Mouse (Mus musculus): ENCODE data around the gene Gm10491. TPM values are rescaled to one million over a fixed set of nuclear protein-coding genes. Genes with fewer than 3 reads are reported as not detected.

Gm10491 gene
- total RNA-seq, 2 experiments from 2014 or later = not detected

- DNase-seq (ENCODE audit: low spot score in 2 of 2) = peak; percentile 88 to 91
- intact Hi-C loops (cut with DNase I) = loop anchor here (2.0 kb wide), 1 partner anchor 20 kb away; the partner anchor contains the start of gene Pim2
These were observed 8.5 kb downstream of the Gm10491 start, which contains the start of the genes Pqbp1 and Timm17b for GRCm38 (mm10) chrX:7898880-7899874. Pqbp1 (minus strand) TSS chrX:7899269. Timm17b (plus strand) TSS chrX:7899357.

- intact Hi-C loops (cut with DNase I) = loop anchor here (2.0 kb wide), 1 partner anchor 19 kb away; the partner anchor contains the start of gene Pim2
- no peak for DNase-seq (ENCODE audit: low spot score in 2 of 2)
These were observed 9.4 kb downstream of the Gm10491 start for GRCm38 (mm10) chrX:7898211-7898610.

- DNase-seq (ENCODE audit: low spot score in 2 of 2) = peak; percentile 71 to 83
- intact Hi-C loops (cut with DNase I) = no loop called here
These were observed 23.6 kb downstream of the Gm10491 start, which contains the start of gene Slc35a2 for GRCm38 (mm10) chrX:7883841-7884567. Slc35a2 (plus strand) TSS chrX:7884028.

DNA sequence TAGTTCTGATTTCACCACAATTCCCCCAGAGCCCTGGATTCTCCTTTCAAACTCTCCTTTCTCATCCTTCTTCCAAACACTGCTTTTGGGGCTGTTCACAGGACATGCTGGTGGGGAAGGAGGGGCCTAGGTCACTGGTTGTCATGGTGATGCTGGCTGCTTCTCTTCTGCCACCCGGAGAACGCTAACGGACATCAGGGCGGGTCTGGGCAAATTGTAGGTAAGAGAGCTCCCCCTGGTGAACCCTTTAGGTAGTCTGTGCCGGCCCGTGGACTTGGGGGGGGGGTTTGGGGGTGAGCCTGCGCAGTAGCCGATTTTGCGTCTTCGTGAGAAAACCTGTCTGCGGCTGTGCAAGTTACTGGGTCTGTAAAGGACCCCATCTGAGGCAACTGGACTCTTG is 27.8 kb downstream of the Gm10491 start:
- intact Hi-C loops (cut with DNase I) = loop anchor here (2.0 to 10.0 kb wide), 3 partner anchors 19 to 55 kb away; partner anchors contain the start of genes Otud5, Pqbp1 and Timm17b

GRCm38 (mm10) chrX:7878495-7878894 is 29.1 kb downstream of the Gm10491 start:
- no peak for DNase-seq (ENCODE audit: low spot score in 2 of 2)
- intact Hi-C loops (cut with DNase I) = loop anchor here (2.0 to 10.0 kb wide), 3 partner anchors 20 to 56 kb away; partner anchors contain the start of genes Otud5, Pqbp1 and Timm17b

More for the DNA sequence above, 27.8 kb downstream of the Gm10491 start:
- DNase-seq (ENCODE audit: low spot score in 2 of 2) = peak; percentile 69 to 80

DNA sequence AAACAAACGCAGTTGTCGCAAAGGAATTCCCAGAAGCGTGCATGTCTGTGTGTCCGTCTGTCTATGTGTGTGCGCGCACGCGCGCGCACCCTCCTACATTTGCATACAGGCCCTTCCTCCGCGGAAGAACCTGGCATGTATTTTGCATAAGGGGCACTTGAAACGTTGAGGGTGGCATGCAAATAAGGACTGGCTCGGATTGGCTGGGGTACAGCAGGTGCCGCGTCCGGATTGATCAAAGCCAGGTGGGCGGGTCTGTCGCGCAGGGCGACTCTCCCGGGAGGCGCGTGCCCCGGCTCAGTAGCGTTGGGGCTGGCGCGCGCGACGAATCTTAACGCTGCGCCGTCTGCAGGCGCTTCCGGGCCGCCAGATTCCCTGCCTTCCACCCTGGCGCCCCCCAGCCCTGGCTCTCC is 29.6 kb downstream of the Gm10491 start, which contains the start of gene Pim2:
Gene Pim2, plus strand, starts transcription at position 256 of the 413 bp plus-strand sequence.
- peak; percentile 81 to 93 for DNase-seq (ENCODE audit: low spot score in 2 of 2)
- intact Hi-C loops (cut with DNase I) = loop anchor here (2.0 to 10.0 kb wide), 3 partner anchors 21 to 57 kb away; partner anchors contain the start of genes Otud5, Pqbp1 and Timm17b

GRCm38 (mm10) chrX:7869826-7870225 is 37.8 kb downstream of the Gm10491 start:
- intact Hi-C loops (cut with DNase I) = loop anchor here (10.0 kb wide), 1 partner anchor 65 kb away; no protein-coding TSS in a partner anchor
- no peak for DNase-seq (ENCODE audit: low spot score in 2 of 2)

DNA sequence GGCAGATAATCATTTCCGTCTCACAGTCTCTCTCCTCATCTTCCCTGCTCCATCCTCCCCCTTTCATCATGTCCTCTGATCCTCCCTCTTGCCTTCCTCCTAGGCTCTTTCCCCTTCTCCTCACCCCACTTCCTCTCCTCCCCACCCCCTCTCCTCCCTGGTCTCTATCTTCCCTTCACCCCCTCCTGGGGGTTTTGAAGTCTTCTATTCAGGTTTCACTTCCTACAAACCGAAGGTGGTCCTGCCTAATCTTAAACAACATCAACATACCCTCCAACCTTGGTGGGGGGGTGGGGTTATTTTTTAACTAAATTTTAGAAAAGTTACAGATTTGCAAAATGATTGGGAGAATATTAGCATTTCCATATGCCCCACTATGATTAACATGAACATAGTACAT is 39.1 kb downstream of the Gm10491 start:
- intact Hi-C loops (cut with DNase I) = no loop called here
- no peak for DNase-seq (ENCODE audit: low spot score in 2 of 2)

DNA sequence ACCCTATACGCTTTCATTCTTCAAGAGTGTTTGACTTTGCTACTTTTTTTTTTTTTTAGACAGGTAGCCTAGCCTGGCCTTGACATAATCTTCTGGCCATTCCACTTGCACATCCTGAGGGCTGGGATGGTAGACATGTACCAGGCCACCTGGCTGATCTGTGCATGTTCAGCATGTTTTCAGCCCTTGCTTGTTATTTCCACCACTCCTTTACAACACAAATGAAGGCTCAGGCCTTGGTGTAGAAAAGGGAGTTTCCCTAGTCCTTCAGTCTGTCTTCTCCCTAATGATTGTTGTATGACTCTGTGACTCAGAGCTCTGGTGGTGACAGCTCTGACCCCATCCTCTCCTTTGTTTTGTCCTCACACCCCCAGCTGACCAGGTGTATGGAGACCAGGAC is 40.5 kb downstream of the Gm10491 start:
- no peak for DNase-seq (ENCODE audit: low spot score in 2 of 2)

DNA sequence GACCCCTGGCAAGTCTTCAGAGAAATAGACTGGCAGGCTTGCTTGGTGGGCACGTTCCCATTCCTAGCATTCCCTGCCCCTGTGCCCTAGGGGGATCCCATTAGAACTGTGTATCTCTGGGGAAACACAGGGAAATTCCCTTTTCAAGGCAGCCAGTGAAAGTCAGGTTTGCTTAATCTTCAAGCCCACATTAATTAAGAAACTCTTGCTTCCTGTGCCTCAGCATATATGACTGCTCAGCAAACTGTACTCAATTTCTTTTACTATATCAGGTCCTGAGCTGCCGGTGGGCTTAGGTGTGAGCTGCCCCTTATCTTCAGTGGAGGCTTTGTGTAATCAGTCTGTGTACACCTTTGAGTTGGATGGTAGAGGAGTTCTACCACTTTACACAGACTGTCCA is 41.8 kb downstream of the Gm10491 start:
- no peak for DNase-seq (ENCODE audit: low spot score in 2 of 2)
- intact Hi-C loops (cut with DNase I) = no loop called here

More for the DNA sequence above, 40.5 kb downstream of the Gm10491 start:
- intact Hi-C loops (cut with DNase I) = no loop called here

DNA sequence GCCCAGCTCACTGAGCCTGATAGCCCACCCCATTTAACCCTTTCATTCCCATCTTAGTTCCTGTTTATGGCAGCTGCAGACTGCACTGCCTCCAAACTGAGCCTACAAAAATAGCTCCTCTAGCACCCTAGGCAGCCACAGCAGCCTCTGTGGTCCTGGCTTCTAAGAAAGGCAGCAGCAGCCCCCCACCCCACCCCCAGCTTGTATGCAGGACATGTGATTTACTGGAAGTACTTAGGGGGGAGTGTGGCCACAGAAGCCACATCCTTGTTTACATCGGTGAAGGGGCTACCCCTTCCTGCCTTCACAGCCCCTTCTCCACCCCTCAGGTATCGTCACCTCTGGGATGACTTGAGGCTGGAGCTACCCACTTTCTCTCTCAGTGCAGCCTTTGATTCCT is 42.3 kb downstream of the Gm10491 start:
- DNase-seq (ENCODE audit: low spot score in 2 of 2) = no peak
- intact Hi-C loops (cut with DNase I) = no loop called here

DNA sequence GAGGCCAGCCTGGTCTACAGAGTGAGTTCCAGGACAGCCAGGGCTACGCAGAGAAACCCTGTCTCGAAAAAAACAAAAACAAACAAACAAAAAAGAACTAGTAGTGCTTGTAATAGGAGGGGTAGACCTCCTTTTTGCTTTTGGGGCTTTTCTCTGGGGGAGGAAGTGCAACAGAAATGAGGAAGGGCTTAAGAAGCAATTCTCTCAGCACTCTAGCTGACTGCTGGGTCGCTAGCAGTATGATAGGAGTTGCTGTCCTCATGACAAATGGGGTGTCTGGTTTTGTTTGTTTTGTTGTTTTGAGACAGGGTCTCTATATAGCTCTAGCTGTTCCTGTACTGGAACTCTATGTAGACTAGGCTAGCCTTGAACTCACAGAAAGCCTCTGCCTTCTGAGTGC is 43.1 kb downstream of the Gm10491 start:
- intact Hi-C loops (cut with DNase I) = no loop called here
- DNase-seq (ENCODE audit: low spot score in 2 of 2) = no peak

- DNase-seq (ENCODE audit: low spot score in 2 of 2) = no peak
- intact Hi-C loops (cut with DNase I) = no loop called here
These were observed 44.5 kb downstream of the Gm10491 start for GRCm38 (mm10) chrX:7863181-7863580.

DNA sequence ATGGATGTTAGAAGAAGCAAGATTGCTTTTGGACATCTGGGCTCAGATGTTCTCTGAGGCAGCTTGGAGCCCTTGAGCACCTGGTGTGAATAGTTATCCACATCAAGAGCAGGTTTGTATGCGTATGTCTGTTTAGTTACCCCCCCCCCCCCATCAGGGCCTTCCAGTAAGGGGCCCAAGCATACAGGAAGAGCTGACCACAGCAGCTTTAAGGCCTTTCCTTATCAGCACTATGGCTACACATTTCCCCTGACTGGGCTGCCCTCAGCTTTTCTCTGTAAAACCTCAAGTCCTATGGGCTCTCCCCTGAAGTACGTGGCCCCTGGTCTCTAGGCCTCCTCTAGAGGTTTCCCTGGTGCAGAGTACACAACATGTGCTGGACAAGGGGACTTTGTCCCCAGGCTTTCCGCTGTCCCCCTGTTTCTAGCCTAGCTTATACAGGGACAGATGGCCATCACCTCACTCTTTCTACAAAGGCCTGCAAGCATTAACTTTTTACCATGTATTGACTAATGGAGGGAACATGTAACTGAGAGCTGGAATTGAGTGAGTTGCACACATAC is 48.4 kb downstream of the Gm10491 start:
- intact Hi-C loops (cut with DNase I) = no loop called here
- DNase-seq (ENCODE audit: low spot score in 2 of 2) = no peak

Other genes starting within 250 kb of the Gm10491 start
- gene Plp2, start 236.4 kb downstream of the Gm10491 start, total RNA-seq (2021) = 10 to 100 TPM in 1 of 2 experiments, 1 to 10 TPM in 1; 9.1 to 12.4 TPM
- gene Magix, start 226.6 kb downstream of the Gm10491 start, total RNA-seq (2021) = under 1 TPM; 0.11 to 0.15 TPM
- 10 to 100 TPM; 33.7 to 34.6 TPM for gene Gpkow, start 210.7 kb downstream of the Gm10491 start, total RNA-seq (2021)
- gene Wdr45, start 193.5 kb downstream of the Gm10491 start, total RNA-seq (2021) = 10 to 100 TPM; 44.9 to 53.6 TPM
- not detected for gene Gm45208, start 185.6 kb downstream of the Gm10491 start, total RNA-seq (2021)
- gene Praf2, start 179.4 kb downstream of the Gm10491 start, total RNA-seq (2021) = 100 to 1,000 TPM; 102 to 110 TPM
- 10 to 100 TPM; 23.1 to 23.8 TPM for gene Ccdc120, start 156.9 kb downstream of the Gm10491 start, total RNA-seq (2021)
- 10 to 100 TPM; 35.9 to 37.3 TPM for gene Tfe3, start 145.3 kb downstream of the Gm10491 start, total RNA-seq (2021)
- gene Gripap1, start 118.1 kb downstream of the Gm10491 start, total RNA-seq (2021) = 10 to 100 TPM; 83.3 to 92.9 TPM
- gene Kcnd1, start 85.5 kb downstream of the Gm10491 start, total RNA-seq (2021) = 1 to 10 TPM; 9.7 TPM
- 10 to 100 TPM; 61.1 to 68.2 TPM for gene Otud5, start 66.5 kb downstream of the Gm10491 start, total RNA-seq (2021)
- 10 to 100 TPM; 53.9 to 56.1 TPM for gene Pim2, start 29.6 kb downstream of the Gm10491 start, total RNA-seq (2021)
- 10 to 100 TPM; 46.3 to 56.3 TPM for gene Slc35a2, start 23.8 kb downstream of the Gm10491 start, total RNA-seq (2021)
- 10 to 100 TPM; 79.9 to 80.4 TPM for gene Pqbp1, start 8.6 kb downstream of the Gm10491 start, total RNA-seq (2021)
- gene Timm17b, start 8.5 kb downstream of the Gm10491 start, total RNA-seq (2021) = 10 to 100 TPM; 25.8 to 28.6 TPM
- not detected for gene Gm10490, start 1.7 kb upstream of the Gm10491 start, total RNA-seq (2021)
- 100 to 1,000 TPM; 329 to 351 TPM for gene Pcsk1n, start 12.0 kb upstream of the Gm10491 start, total RNA-seq (2021)
- gene Eras, start 20.8 kb upstream of the Gm10491 start, total RNA-seq (2021) = not detected
- gene Hdac6, start 40.1 kb upstream of the Gm10491 start, total RNA-seq (2021) = 10 to 100 TPM; 53.4 to 60.1 TPM
- not detected for gene Gata1, start 70.2 kb upstream of the Gm10491 start, total RNA-seq (2021)
- gene Glod5, start 110.7 kb upstream of the Gm10491 start, total RNA-seq (2021) = under 1 TPM in 1 of 2 experiments, not detected in 1; 0.75 TPM
- 10 to 100 TPM; 27.2 to 30.8 TPM for gene Suv39h1, start 166.9 kb upstream of the Gm10491 start, total RNA-seq (2021)
- gene Was, start 182.7 kb upstream of the Gm10491 start, total RNA-seq (2021) = 1 to 10 TPM; 1.1 to 2.9 TPM
- 100 to 1,000 TPM; 216 to 236 TPM for gene Wdr13, start 225.1 kb upstream of the Gm10491 start, total RNA-seq (2021)
- 100 to 1,000 TPM; 198 to 216 TPM for gene Rbm3, start 238.0 kb upstream of the Gm10491 start, total RNA-seq (2021)

All from left cerebral cortex, postnatal 14 days (tissue).